8 mouse cellular contexts compared by ENCODE assay signal in the genomic region with DNA sequence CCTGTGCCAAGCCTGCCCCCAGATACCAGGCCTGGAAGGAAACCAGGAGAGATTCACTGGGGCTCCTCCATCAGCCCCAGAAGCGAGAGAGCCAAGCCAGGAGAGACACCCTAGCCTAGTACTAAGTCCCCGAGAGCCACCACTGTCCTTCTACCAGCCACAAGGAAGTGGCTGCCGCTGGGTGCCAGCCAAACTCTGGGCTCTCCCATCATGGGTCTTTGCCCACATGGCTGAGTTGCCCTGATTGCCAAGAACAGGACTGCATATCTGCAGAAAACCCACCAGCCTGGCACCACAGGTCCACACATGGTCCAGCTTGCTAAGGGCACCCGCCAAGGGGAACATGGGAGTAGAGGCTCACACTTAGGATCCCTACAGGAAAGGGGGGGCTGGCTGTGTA. TPM values are rescaled to one million over a fixed set of nuclear protein-coding genes. Genes with fewer than 3 reads are reported as not detected.
DNase-seq lines count a peak whose midpoint lies in the region; ATAC-seq and TF ChIP-seq lines count a peak whose summit lies in the region.

No protein-coding gene starts in this region.

- no peaks in the 10 kb centered on the region for H3K36me3 ChIP-seq in kidney, adult 2 months (ENCODE audit: control insufficient read depth, insufficient read depth, low read length)
- H3K36me3 ChIP-seq in liver, embryonic 12.5 days = peaks cover 25% of the 10 kb centered on the region
- H3K36me3 ChIP-seq in myocyte (ENCODE audit: control insufficient read depth, insufficient read depth) = peaks cover 13% of the 10 kb centered on the region

- H3K27ac ChIP-seq in kidney, adult 2 months (ENCODE audit: insufficient read depth, low read depth, low read length) = peak overlapping the region; percentile 27
- no peak overlapping the region; the same call in 1 of the 2 replicates for H3K27ac ChIP-seq in liver, embryonic 12.5 days

- ATAC-seq in common myeloid progenitor, adult 5-6 weeks (replicated peaks; ENCODE audit: low read depth, poor library complexity, severe bottlenecking) = peak; percentile 69
- no peak for ATAC-seq in liver, embryonic 12.5 days

- H3K4me3 ChIP-seq in kidney, adult 2 months (ENCODE audit: insufficient read depth, low read depth, low read length) = peak overlapping the region; percentile 7; the same call in 1 of the 2 replicates
- peak overlapping the region; percentile 76; the same call in 1 of the 2 replicates for H3K4me3 ChIP-seq in liver, embryonic 12.5 days
- H3K4me3 ChIP-seq in myocyte = peak overlapping the region; percentile 53

- no peak overlapping the region; the same call in 1 of the 2 replicates for H3K9ac ChIP-seq in liver, embryonic 12.5 days

- H3ac ChIP-seq in myocyte (ENCODE audit: control insufficient read depth, insufficient read length) = peak overlapping the region; percentile 61

- DNase-seq in left cerebral cortex, adult 18-20 months (ENCODE audit: low spot score in 2 of 2) = peak; percentile 61 to 62
- DNase-seq in left cerebral cortex, adult 11 months (ENCODE audit: low spot score) = no peak
- DNase-seq in heart, adult 9 months (ENCODE audit: low spot score in 2 of 2) = peak; percentile 76 to 78
- peak; percentile 60 for DNase-seq in kidney, adult 2 months
- no peak for DNase-seq in spleen, postnatal 36 days (ENCODE audit: low spot score in 2 of 2)

- no peaks in the 10 kb centered on the region for H3K27me3 ChIP-seq in kidney, adult 2 months (replicated peaks; ENCODE audit: control insufficient read depth, insufficient read depth, low read length)
- peaks cover 16% of the 10 kb centered on the region for H3K27me3 ChIP-seq in liver, embryonic 12.5 days (replicated peaks)
- H3K27me3 ChIP-seq in myocyte (ENCODE audit: control insufficient read depth, insufficient read depth, insufficient read length) = no peaks in the 10 kb centered on the region

- no peak for TF ChIP-seq CTCF in kidney, adult 2 months (conservative IDR thresholded peaks at IDR 0.05; ENCODE audit: insufficient read depth, insufficient read length, low read depth, low read length)

- TF ChIP-seq POLR2A in kidney, adult 2 months (IDR thresholded peaks at IDR 0.05; ENCODE audit: low read depth, low read length) = no peak
- no peak for TF ChIP-seq POLR2A in myocyte (IDR thresholded peaks at IDR 0.05; ENCODE audit: insufficient read length, low read depth)

- peaks cover 64% of the 10 kb centered on the region for H3K79me2 ChIP-seq in myocyte (ENCODE audit: control insufficient read depth, insufficient read depth)

- H3K4me1 ChIP-seq in kidney, adult 2 months (ENCODE audit: control insufficient read depth, insufficient read depth, low read length) = peaks cover 24% of the 10 kb centered on the region
- peaks cover 81% of the 10 kb centered on the region for H3K4me1 ChIP-seq in liver, embryonic 12.5 days

- peak overlapping the region; percentile 89 for H3K4me2 ChIP-seq in liver, embryonic 12.5 days
- H3K4me2 ChIP-seq in myocyte (ENCODE audit: low read depth) = peak overlapping the region; percentile 76

- H3K9me3 ChIP-seq in liver, embryonic 12.5 days (replicated peaks) = no peaks in the 10 kb centered on the region

- WGBS in kidney, adult 2 months = 48% methylated on average over 4 of the region's 4 CpGs
- WGBS in liver, embryonic 12.5 days (ENCODE audit: insufficient replicate concordance) = 56% methylated on average over 4 of the region's 4 CpGs

TF ChIP-seq in myocyte, 11 proteins besides CTCF, POLR2A, EP300 and RAD21:
- TF ChIP-seq MYOD1 (IDR thresholded peaks at IDR 0.05; ENCODE audit: control insufficient read depth in 1 of 3, insufficient read length in 2 of 3, low read depth in 2 of 3) (no peak), MYOG (IDR thresholded peaks at IDR 0.05; ENCODE audit: control insufficient read depth in 1 of 3, insufficient read depth in 1 of 3, insufficient read length in 2 of 3, low read depth in 2 of 3) (peak in 1 of 3 experiments; percentile 7), POLR2AphosphoS2 (IDR thresholded peaks at IDR 0.05; ENCODE audit: insufficient read length, low read depth) (no peak)

RNA-seq across cellular contexts. Expression of a gene that starts 15.1 kb away (rescaled TPM):
- total RNA-seq in left cerebral cortex, adult 18-20 months (2021) = 100 to 1,000 TPM; 135 to 149 TPM
- 40.3 and 46.5 TPM in 2 replicates for total RNA-seq in common myeloid progenitor, adult 5-6 weeks (2017)
- 31.5 and 34.9 TPM in 2 replicates for polyA plus RNA-seq in kidney, adult 2 months (2012; rRNA removed)
- polyA plus RNA-seq in liver, embryonic 12.5 days (2016; fragmentation: Nextera tagmentation; extraction: Ambion mirVana) = 24.1 and 24.7 TPM in 2 replicates
- 116 TPM for polyA plus RNA-seq in myocyte (2012; fragmentation: generic; extraction: Trizol)

RNA-seq across cellular contexts. Expression of a gene that starts 36.9 kb away (rescaled TPM):
- total RNA-seq in left cerebral cortex, adult 18-20 months (2021) = 10 to 100 TPM; 71.3 to 74.8 TPM
- total RNA-seq in common myeloid progenitor, adult 5-6 weeks (2017) = 3.4 and 4.2 TPM in 2 replicates
- 69.0 and 81.0 TPM in 2 replicates for polyA plus RNA-seq in kidney, adult 2 months (2012; rRNA removed)
- polyA plus RNA-seq in liver, embryonic 12.5 days (2016; fragmentation: Nextera tagmentation; extraction: Ambion mirVana) = 16.4 and 19.0 TPM in 2 replicates
- 110 TPM for polyA plus RNA-seq in myocyte (2012; fragmentation: generic; extraction: Trizol)

Comparison
In these comparisons a context has a peak if more than half of its experiments do, and no peak if none do; other contexts are left out.
1. DNase-seq: peak in left cerebral cortex, adult 18-20 months (2 of 2), heart, adult 9 months (2 of 2) and kidney, adult 2 months (single experiment); none in left cerebral cortex, adult 11 months (single experiment) and spleen, postnatal 36 days (0 of 2).
2. H3K4me3 ChIP-seq: peak in every context shown above with its lines; median percentile 76 in liver, embryonic 12.5 days; 53 in myocyte; 7 in kidney, adult 2 months.